Comparison of ENCODE assay signal across 9 mouse cellular contexts in the genomic region with DNA sequence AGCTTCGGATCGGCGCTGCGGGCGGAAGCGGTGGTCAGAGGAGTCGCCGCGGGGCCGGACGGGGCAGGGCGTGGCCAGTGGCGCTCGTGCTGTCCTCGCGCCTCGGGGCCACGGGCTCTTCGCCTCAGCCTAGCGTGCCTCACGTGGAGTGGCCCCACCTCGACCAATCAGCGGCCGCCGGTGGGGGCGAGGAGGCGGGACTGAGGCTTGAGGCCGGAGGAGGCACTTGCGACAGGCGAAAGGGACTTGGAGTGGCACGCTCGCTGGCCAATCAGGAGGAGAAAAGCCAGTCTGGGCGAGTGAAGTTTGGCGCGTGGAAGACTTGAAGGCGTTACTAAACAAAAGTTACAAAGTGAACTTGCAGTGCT. TPM values are rescaled to one million over a fixed set of nuclear protein-coding genes. Genes with fewer than 3 reads are reported as not detected.
DNase-seq lines count a peak whose midpoint lies in the region; ATAC-seq and TF ChIP-seq lines count a peak whose summit lies in the region.
"Had no signal": no experiment of that assay in that cellular context is flagged by ENCODE, and none has a peak within 500 bp of the region (broad histone marks: within the 10 kb centered on the region; RNA-seq: fewer than 3 reads in every experiment).

A gene (minus strand): TSS at position 112 of the 368 bp plus-strand sequence.

- TF ChIP-seq CTCF in kidney, postnatal 0 days (IDR thresholded peaks at IDR 0.05; ENCODE audit: low read depth), result no peak
- no peak for TF ChIP-seq CTCF in liver, adult 2 months (IDR thresholded peaks at IDR 0.05; ENCODE audit: low read depth, low read length)
- TF ChIP-seq CTCF in midbrain, postnatal 0 days (IDR thresholded peaks at IDR 0.05), result no peak

- no peak within 1 kb of the TSS for H3K9ac ChIP-seq in forebrain, embryonic 13.5 days
- 0 out of 2 replicates have a peak within 1 kb of the TSS, but pooled peaks have one; percentile 6 for H3K9ac ChIP-seq in heart, embryonic 15.5 days
- no peak within 1 kb of the TSS for H3K9ac ChIP-seq in kidney, postnatal 0 days (ENCODE audit: low read depth, low read length)
- 0 out of 2 replicates have a peak within 1 kb of the TSS, but pooled peaks have one; percentile 4 for H3K9ac ChIP-seq in liver, adult 2 months (ENCODE audit: low read depth, low read length)
- no peak within 1 kb of the TSS for H3K9ac ChIP-seq in midbrain, postnatal 0 days (replicated peaks; ENCODE audit: low read length, poor library complexity, severe bottlenecking)

- no peak for TF ChIP-seq POLR2A in liver, adult 2 months (IDR thresholded peaks at IDR 0.05; ENCODE audit: extremely low read depth, insufficient read depth, low read length)

- no peak within 1 kb of the TSS for H3K27ac ChIP-seq in forebrain, embryonic 13.5 days
- H3K27ac ChIP-seq in heart, embryonic 15.5 days, result no peak within 1 kb of the TSS
- no peak within 1 kb of the TSS for H3K27ac ChIP-seq in kidney, postnatal 0 days
- no peak within 1 kb of the TSS for H3K27ac ChIP-seq in liver, adult 2 months (replicated peaks; ENCODE audit: insufficient read depth, low read depth, low read length)
- H3K27ac ChIP-seq in midbrain, postnatal 0 days (ENCODE audit: low read depth, low read length), result no peak within 1 kb of the TSS

- peaks cover 26% of the 10 kb centered on the region for H3K27me3 ChIP-seq in forebrain, embryonic 13.5 days
- H3K27me3 ChIP-seq in heart, embryonic 15.5 days, result peaks cover 22% of the 10 kb centered on the region
- peaks cover 11% of the 10 kb centered on the region for H3K27me3 ChIP-seq in kidney, postnatal 0 days (ENCODE audit: insufficient read depth, low read length)
- peaks cover 12% of the 10 kb centered on the region for H3K27me3 ChIP-seq in liver, adult 2 months (ENCODE audit: control insufficient read depth, insufficient read depth, low read length)
- H3K27me3 ChIP-seq in midbrain, postnatal 0 days (ENCODE audit: insufficient read depth, low read length), result peaks cover 18% of the 10 kb centered on the region

- 21% methylated on average over 29 of the region's 36 CpGs for WGBS in forebrain, embryonic 13.5 days
- WGBS in heart, embryonic 15.5 days, result 15% methylated on average over 36 of the region's 36 CpGs
- 20% methylated on average over 36 of the region's 36 CpGs for WGBS in kidney, postnatal 0 days
- WGBS in liver, adult 2 months, result 20% methylated on average over 35 of the region's 36 CpGs
- WGBS in midbrain, postnatal 0 days, result 25% methylated on average over 36 of the region's 36 CpGs

- peak within 1 kb of the TSS; percentile 61 for H3K4me2 ChIP-seq in forebrain, embryonic 13.5 days
- peak within 1 kb of the TSS; percentile 68 for H3K4me2 ChIP-seq in heart, embryonic 15.5 days
- peak within 1 kb of the TSS; percentile 44 for H3K4me2 ChIP-seq in kidney, postnatal 0 days (ENCODE audit: low read length)
- H3K4me2 ChIP-seq in midbrain, postnatal 0 days (ENCODE audit: low read depth, low read length, poor library complexity, severe bottlenecking), result peak within 1 kb of the TSS; percentile 49

- H3K79me2 ChIP-seq in liver, adult 2 months (ENCODE audit: control insufficient read depth, insufficient read depth, low read length), result no peaks in the 10 kb centered on the region

- ATAC-seq in forebrain, embryonic 13.5 days, result peak; percentile 98
- ATAC-seq in heart, embryonic 15.5 days (replicated peaks; ENCODE audit: insufficient number of reproducible peaks, insufficient read depth, low FRiP score, low read depth), result peak; percentile 80
- ATAC-seq in kidney, postnatal 0 days (replicated peaks; ENCODE audit: low FRiP score, low read depth), result peak; percentile 93
- peak; percentile 93 for ATAC-seq in midbrain, postnatal 0 days (ENCODE audit: low FRiP score)

- H3K9me3 ChIP-seq in forebrain, embryonic 13.5 days (replicated peaks), result no peaks in the 10 kb centered on the region
- no peaks in the 10 kb centered on the region for H3K9me3 ChIP-seq in heart, embryonic 15.5 days (replicated peaks)
- H3K9me3 ChIP-seq in kidney, postnatal 0 days (replicated peaks; ENCODE audit: low read length), result no peaks in the 10 kb centered on the region
- no peaks in the 10 kb centered on the region for H3K9me3 ChIP-seq in midbrain, postnatal 0 days (ENCODE audit: low read length)

- peaks cover 5% of the 10 kb centered on the region; the same call in 1 of the 2 replicates for H3K4me1 ChIP-seq in forebrain, embryonic 13.5 days
- H3K4me1 ChIP-seq in heart, embryonic 15.5 days (replicated peaks), result peaks cover 14% of the 10 kb centered on the region
- H3K4me1 ChIP-seq in kidney, postnatal 0 days (replicated peaks; ENCODE audit: insufficient read depth, low read length), result no peaks in the 10 kb centered on the region
- H3K4me1 ChIP-seq in liver, adult 2 months (ENCODE audit: control insufficient read depth, insufficient read depth, low read length), result no peaks in the 10 kb centered on the region
- H3K4me1 ChIP-seq in midbrain, postnatal 0 days (ENCODE audit: insufficient read depth, low read length), result peaks cover 6% of the 10 kb centered on the region; the same call in 1 of the 2 replicates

- H3K36me3 ChIP-seq in forebrain, embryonic 13.5 days (ENCODE audit: poor library complexity, severe bottlenecking), result no peaks in the 10 kb centered on the region
- H3K36me3 ChIP-seq in heart, embryonic 15.5 days, result no peaks in the 10 kb centered on the region
- no peaks in the 10 kb centered on the region for H3K36me3 ChIP-seq in kidney, postnatal 0 days (ENCODE audit: insufficient read depth, low read length)
- H3K36me3 ChIP-seq in liver, adult 2 months (ENCODE audit: control insufficient read depth, insufficient read depth, low read length), result no peaks in the 10 kb centered on the region
- no peaks in the 10 kb centered on the region for H3K36me3 ChIP-seq in midbrain, postnatal 0 days (ENCODE audit: insufficient read depth, low read length)
- H3K36me3 ChIP-seq: G1E had no signal

- peak; percentile 14 for DNase-seq in 3134 (ENCODE audit: extremely low read depth, insufficient read length, low spot score)
- peak; percentile 1 for DNase-seq in c-Kit-positive CD71-positive TER-119-negative erythroid progenitor cells, embryonic 14.5 days (ENCODE audit: low read depth)
- DNase-seq in kidney, postnatal 0 days (ENCODE audit: low spot score), result peak; percentile 80
- DNase-seq in liver, adult 2 months (ENCODE audit: extremely low read depth, low read depth, low spot score), result peak; percentile 44
- peak; percentile 78 for DNase-seq in midbrain, postnatal 0 days (ENCODE audit: low spot score)
- peak; percentile 97 for DNase-seq in testis, postnatal 10 days (ENCODE audit: low spot score)

- H3K4me3 ChIP-seq in forebrain, embryonic 13.5 days, result peak within 1 kb of the TSS; percentile 36
- H3K4me3 ChIP-seq in heart, embryonic 15.5 days, result peak within 1 kb of the TSS; percentile 48
- H3K4me3 ChIP-seq in kidney, postnatal 0 days (replicated peaks; ENCODE audit: low read depth, low read length), result peak within 1 kb of the TSS; percentile 16
- H3K4me3 ChIP-seq in liver, adult 2 months (ENCODE audit: insufficient read depth, low read depth, low read length), result peak within 1 kb of the TSS; percentile 34; the same call in 1 of the 2 replicates
- H3K4me3 ChIP-seq in midbrain, postnatal 0 days (ENCODE audit: low read depth, low read length), result peak within 1 kb of the TSS; percentile 35

RNA-seq across cellular contexts. Expression of the gene that starts here (rescaled TPM):
- 1.0 and 1.2 TPM in 2 replicates for polyA plus RNA-seq in forebrain, embryonic 13.5 days (2015; fragmentation: Nextera tagmentation; extraction: Ambion mirVana)
- polyA plus RNA-seq in heart, embryonic 15.5 days (2015; fragmentation: Nextera tagmentation; extraction: Ambion mirVana), result 1.9 and 2.0 TPM in 2 replicates
- polyA plus RNA-seq in kidney, postnatal 0 days (2015; fragmentation: Nextera tagmentation; extraction: Ambion mirVana), result 2.3 and 2.5 TPM in 2 replicates
- 0.13 and 0.28 TPM in 2 replicates for total RNA-seq in liver, adult 2 months (2014; rRNA removed)
- not detected in 2 replicates for polyA plus RNA-seq in liver, adult 2 months (2012; rRNA removed)
- total RNA-seq in midbrain, postnatal 0 days (2014; rRNA removed), result 0.05 and 1.2 TPM in 2 replicates
- 1.5 TPM in 2 replicates for polyA plus RNA-seq in midbrain, postnatal 0 days (2015; fragmentation: Nextera tagmentation; extraction: Ambion mirVana)
- polyA plus RNA-seq: G1E had no signal

Comparison
In these comparisons a context has a peak if more than half of its experiments do, and no peak if none do; other contexts are left out.
1. Peak in DNase-seq, H3K4me3 ChIP-seq and H3K9ac ChIP-seq in liver, adult 2 months; RNA of the gene not detected or under 1 TPM.
2. DNase-seq: peak in every context shown above with its lines; median percentile 97 in testis, postnatal 10 days; 80 in kidney, postnatal 0 days; 78 in midbrain, postnatal 0 days; 44 in liver, adult 2 months; 14 in 3134; 1 in c-Kit-positive CD71-positive TER-119-negative erythroid progenitor cells, embryonic 14.5 days.